Mouse (Mus musculus) G1E (cell line): ENCODE measurements around the gene Eif4e1b.

Experiments
- CTCF ChIP-seq: IDR thresholded peaks from 2 replicates; pipeline ENCODE4 v1.5.1; 2012; ENCODE audit warnings: low read depth, low read length, inconsistent platforms, mixed read lengths
- TAL1 ChIP-seq: conservative IDR thresholded peaks from 2 replicates; pipeline ENCODE4 v1.6.1; 2012; ENCODE audit warnings: low read depth, low read length, inconsistent platforms, mixed read lengths

- TF ChIP-seq CTCF: no peak
- TF ChIP-seq TAL1: no peak
Measured at GRCm38 (mm10) chr13:54781086-54781485, 2.7 kb upstream of the Eif4e1b start.
